Mouse (Mus musculus): Measurements from ENCODE around the gene Tnr. TPM values are rescaled to one million over a fixed set of nuclear protein-coding genes. Genes with fewer than 3 reads are reported as not detected.

Gene Tnr
- polyA plus RNA-seq (2017; shearing (Covaris generic)), result 0.29 TPM

DNA sequence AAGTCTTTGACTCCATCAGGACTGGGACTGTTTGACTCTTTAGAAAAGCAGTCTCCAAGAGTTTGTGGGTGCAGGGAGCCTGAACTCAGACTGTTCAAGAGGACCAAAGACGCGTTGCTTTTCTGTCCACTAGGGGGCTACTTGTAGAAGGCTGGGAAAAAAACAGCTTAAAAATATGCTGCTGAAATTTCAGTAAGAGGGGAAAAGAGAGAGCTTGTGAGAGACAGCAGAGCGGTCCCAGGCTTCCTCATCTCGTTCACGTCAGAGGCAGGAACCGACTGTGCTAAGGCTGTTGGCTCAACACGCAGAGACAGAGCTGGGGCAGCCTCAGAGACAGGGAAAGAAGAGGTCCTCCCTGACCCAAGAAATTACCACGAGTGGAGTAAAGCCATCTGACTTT lies at the start of gene Tnr:
Gene Tnr, plus strand, starts transcription at position 192 of the 400 bp plus-strand sequence.

